Mouse (Mus musculus) cerebellum, adult 2 months (tissue): ENCODE data around the gene Cdcp1. TPM values are rescaled to one million over a fixed set of nuclear protein-coding genes. Genes with fewer than 3 reads are reported as not detected.

Experiments
- DNase-seq, 2 experiments: peaks; one replicate each; pipeline ENCODE4 v3.0.0; 2021
- H3K27ac ChIP-seq: fragments of 200-500 bp; 2 replicates; pipeline ENCODE4 v1.5.1; 2012; ENCODE audit warnings: low read length, control low read depth, inconsistent platforms; ENCODE audit not compliant: insufficient read depth
- H3K27me3 ChIP-seq: fragments of 200-500 bp; 2 replicates; pipeline ENCODE4 v1.6.1; 2012; ENCODE audit warnings: inconsistent platforms, mild to moderate bottlenecking, low read length, moderate library complexity; ENCODE audit not compliant: control insufficient read depth, insufficient read depth
- H3K4me1 ChIP-seq: fragments of 200-500 bp; 2 replicates; pipeline ENCODE4 v1.6.1; 2011; ENCODE audit warnings: low read length; ENCODE audit not compliant: control insufficient read depth, insufficient read depth
- H3K4me3 ChIP-seq: fragments of 200-500 bp; replicated peaks from 2 replicates; pipeline ENCODE3; 2011; ENCODE audit warnings: mild to moderate bottlenecking, low read depth, low read length, control low read depth; ENCODE audit not compliant: insufficient read depth
- CTCF ChIP-seq: fragments of 200-500 bp; IDR thresholded peaks from 2 replicates; pipeline ENCODE4 v1.5.1; 2011; ENCODE audit warnings: low read depth, mild to moderate bottlenecking, control low read depth, low read length, moderate library complexity, borderline replicate concordance; ENCODE audit not compliant: insufficient read depth
- POLR2A ChIP-seq: fragments of 200-500 bp; IDR thresholded peaks from 2 replicates; pipeline ENCODE4 v1.6.1; 2011; ENCODE audit warnings: low read length, control low read depth, borderline replicate concordance; ENCODE audit not compliant: insufficient read depth
- WGBS: fragments of 180-500 bp; shearing (Covaris S2); methylation state at CpG from one replicate; pipeline ENCODE4 v1.1.7; 2018; 5-methylcytosine and 5-hydroxymethylcytosine counted together
- polyA plus RNA-seq: library from polyadenylated mRNA; depleted of rRNA; stranded (reverse); fragments of >200 nt; gene quantifications from 2 replicates; pipeline ENCODE4 v1.2.3, GENCODE M21; 2012

Gene Cdcp1
- polyA plus RNA-seq, 1 experiment, result 0.05 TPM

GRCm38 (mm10) chr9:123235621-123236020 lies 19.8 kb upstream of the Cdcp1 start:
- no peak for TF ChIP-seq POLR2A
- no peak for TF ChIP-seq CTCF
- no peak for DNase-seq
- Histone ChIP-seq H3K27ac (no peak overlapping the region), H3K27me3 (no peaks in the 10 kb centered on the region), H3K4me3 (no peak overlapping the region), H3K4me1 (no peaks in the 10 kb centered on the region)
- 40% methylated on average over 3 of the region's 3 CpGs for WGBS

DNA sequence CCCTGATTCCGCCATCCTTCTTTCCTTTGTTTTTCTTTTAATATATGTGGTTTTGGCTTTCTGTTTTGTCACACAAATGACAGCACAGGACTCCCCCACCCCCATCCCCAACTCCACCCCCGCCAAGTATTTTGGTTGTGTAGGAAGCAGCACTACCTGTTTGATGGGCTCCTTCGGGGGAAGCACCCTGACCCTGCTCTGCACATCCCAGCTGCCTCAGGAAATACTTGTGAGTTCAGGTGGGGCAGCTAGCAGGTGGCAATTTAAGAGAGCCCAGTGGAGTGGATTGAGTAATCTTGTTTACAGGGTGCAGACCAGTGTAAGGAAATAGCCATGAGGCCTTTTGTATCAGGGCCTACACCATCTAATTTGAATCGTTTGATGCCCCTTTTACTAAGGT lies 14.0 kb upstream of the Cdcp1 start:
- 79% methylated on average over 4 of the region's 4 CpGs for WGBS
- Histone ChIP-seq H3K27ac (no peak overlapping the region), H3K4me1 (no peaks in the 10 kb centered on the region), H3K27me3 (no peaks in the 10 kb centered on the region), H3K4me3 (no peak overlapping the region)
- DNase-seq, result no peak
- no peak for TF ChIP-seq POLR2A

DNA sequence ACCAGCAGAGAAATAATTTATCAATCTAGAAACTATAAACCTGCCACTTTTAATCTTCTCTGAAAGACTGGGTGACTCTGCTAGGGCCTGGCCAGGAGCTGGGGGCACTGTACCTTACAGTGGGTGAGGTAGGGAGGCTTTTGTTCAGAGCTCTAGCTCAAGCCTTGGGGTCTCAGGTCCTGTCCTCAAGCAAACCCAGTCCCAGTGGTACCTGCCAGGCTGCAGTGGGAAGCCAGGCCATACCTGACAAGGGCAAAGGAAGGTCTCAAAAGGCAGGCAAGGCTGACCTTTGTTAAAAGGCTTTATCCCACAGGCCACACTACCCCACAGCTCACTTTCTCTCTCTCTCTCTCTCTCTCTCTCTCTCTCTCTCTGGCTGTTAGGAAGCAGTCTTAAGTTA lies 12.8 kb upstream of the Cdcp1 start:
- no peak overlapping the region for H3K4me3 ChIP-seq
- no peak overlapping the region for H3K27ac ChIP-seq
- TF ChIP-seq CTCF (no peak), POLR2A (no peak)
- no peaks in the 10 kb centered on the region for H3K4me1 ChIP-seq
- DNase-seq, result no peak
- H3K27me3 ChIP-seq, result no peaks in the 10 kb centered on the region

DNA sequence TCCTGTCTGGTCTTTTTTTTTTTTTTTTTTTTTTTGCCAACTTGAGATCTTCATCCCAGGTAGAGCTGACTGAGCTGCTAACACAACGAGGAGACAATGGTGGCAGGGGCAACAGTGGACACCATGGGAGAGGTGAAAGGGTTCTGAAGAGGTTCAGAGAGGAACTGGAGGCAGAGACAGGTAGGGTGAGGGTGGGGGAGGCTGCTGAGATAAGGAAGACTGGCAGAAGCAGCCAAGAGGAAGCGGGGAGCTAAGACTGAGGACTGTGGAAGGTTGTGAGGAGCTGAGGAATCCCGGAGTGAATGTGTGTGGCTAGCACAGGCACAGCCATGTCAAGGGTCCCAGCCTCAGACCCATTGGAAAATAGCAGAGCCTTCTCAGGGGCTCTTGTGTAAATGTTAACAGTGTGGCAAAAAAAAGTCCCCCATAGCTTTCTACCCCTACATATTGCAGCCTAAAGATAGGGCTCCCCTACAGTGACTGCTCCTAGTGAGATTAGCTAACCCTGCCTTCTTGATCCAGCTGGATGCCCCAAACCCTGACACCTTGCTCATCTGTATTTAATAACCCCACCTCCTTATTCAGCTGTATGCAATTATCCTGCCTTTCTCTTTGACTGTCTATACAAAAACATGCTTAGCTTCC lies 11.4 kb upstream of the Cdcp1 start:
- no peak for DNase-seq
- Histone ChIP-seq H3K27me3 (no peaks in the 10 kb centered on the region), H3K27ac (no peak overlapping the region), H3K4me3 (no peak overlapping the region), H3K4me1 (no peaks in the 10 kb centered on the region)
- TF ChIP-seq CTCF, result no peak
- 72% methylated on average over 3 of the region's 3 CpGs for WGBS

DNA sequence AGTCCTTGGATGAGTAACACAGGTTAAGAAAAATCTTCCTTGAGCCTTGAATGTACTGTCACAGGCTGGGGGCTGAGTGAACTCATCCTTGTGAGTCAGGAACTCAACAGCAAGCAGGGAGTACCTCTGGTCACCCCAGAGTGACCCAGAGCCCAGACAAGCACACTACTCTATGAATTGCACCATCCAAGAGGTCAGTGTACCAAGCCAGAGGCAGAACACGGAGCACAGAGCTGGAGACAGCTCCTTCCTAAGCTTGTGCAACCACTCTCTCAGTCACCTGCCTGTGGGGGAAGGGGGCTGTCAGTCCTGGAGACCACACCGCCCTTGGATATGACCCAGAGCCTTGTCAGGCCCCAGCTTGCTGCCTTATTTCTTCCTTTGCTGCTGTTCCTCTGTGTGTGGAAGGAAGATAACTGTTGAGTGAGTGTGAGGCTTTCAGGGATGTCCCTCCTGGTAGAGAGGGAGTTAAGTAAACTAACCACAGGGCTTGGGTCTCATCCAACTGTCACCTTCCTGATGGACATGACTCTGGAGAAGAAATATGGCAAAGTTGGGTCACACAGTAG lies 9.1 kb upstream of the Cdcp1 start:
- Histone ChIP-seq H3K27ac (no peak overlapping the region), H3K4me3 (no peak overlapping the region), H3K27me3 (no peaks in the 10 kb centered on the region), H3K4me1 (no peaks in the 10 kb centered on the region)
- no peak for DNase-seq
- TF ChIP-seq CTCF (no peak), POLR2A (no peak)
- WGBS, result 73% methylated on average over 2 of the region's 2 CpGs

- Histone ChIP-seq H3K27me3 (no peaks in the 10 kb centered on the region; the same call in 1 of the 2 replicates), H3K4me1 (no peaks in the 10 kb centered on the region), H3K27ac (no peak overlapping the region), H3K4me3 (no peak overlapping the region)
- no peak for DNase-seq
- 40% methylated on average over 5 of the region's 5 CpGs for WGBS
- TF ChIP-seq CTCF, result no peak
- TF ChIP-seq POLR2A, result no peak
These were observed 4.0 kb upstream of the Cdcp1 start for GRCm38 (mm10) chr9:123219826-123220225.

DNA sequence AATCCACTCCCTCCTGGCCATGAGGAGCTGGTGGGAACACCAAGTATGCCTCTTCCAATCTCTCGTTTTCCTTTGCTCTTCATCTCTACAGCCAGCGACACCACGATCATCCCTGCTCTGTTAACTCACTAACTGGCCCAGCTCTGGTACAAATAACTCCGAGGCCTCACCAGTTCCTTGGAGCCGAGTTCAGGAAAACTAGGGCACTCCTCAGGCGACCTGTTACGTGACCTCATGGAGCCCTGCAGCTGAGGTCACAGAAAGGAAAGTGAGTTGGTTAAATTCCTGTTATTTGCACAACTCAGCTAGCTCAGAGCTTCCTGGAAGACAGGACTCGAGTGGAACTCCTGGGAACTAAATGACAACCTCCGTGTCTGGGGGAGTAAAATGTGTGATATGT lies 2.5 kb downstream of the Cdcp1 start:
- no peak for TF ChIP-seq POLR2A
- TF ChIP-seq CTCF, result no peak
- Histone ChIP-seq H3K27ac (no peak overlapping the region), H3K4me3 (no peak overlapping the region), H3K27me3 (no peaks in the 10 kb centered on the region; the same call in 1 of the 2 replicates), H3K4me1 (no peaks in the 10 kb centered on the region)
- no peak for DNase-seq
- WGBS, result 78% methylated on average over 9 of the region's 9 CpGs

- no peak overlapping the region for H3K4me3 ChIP-seq
- WGBS, result 38% methylated on average over 1 of the region's 1 CpGs
- H3K4me1 ChIP-seq, result peaks cover 7% of the 10 kb centered on the region; the same call in 1 of the 2 replicates
- no peak overlapping the region for H3K27ac ChIP-seq
- H3K27me3 ChIP-seq, result no peaks in the 10 kb centered on the region
- DNase-seq, result peak; percentile 8 to 23
- TF ChIP-seq POLR2A (no peak), CTCF (no peak)
These were observed 7.9 kb downstream of the Cdcp1 start for GRCm38 (mm10) chr9:123207895-123208294.
